Mouse (Mus musculus) limb, embryonic 12.5 days (tissue): Measurements from ENCODE around the gene Spns2. TPM values are rescaled to one million over a fixed set of nuclear protein-coding genes. Genes with fewer than 3 reads are reported as not detected.
"Not testable (repeated sequence)": the region's sequence is repeated elsewhere in the genome, so short reads cannot be mapped to it uniquely, and the experiment has no call there.

Experiments
- ATAC-seq: fragments of 200-750 bp; cut with Nextera tagmentation; 2 replicates; pipeline ENCODE4 v1.8.0; 2017; ENCODE audit warnings: low read depth, moderate TSS enrichment; ENCODE audit not compliant: insufficient number of reproducible peaks, insufficient read depth, low FRiP score, low TSS enrichment
- H3K27ac ChIP-seq: fragments of 300-500 bp; sonication (generic); 2 replicates; pipeline ENCODE4 v1.5.1; 2016; ENCODE audit warnings: mild to moderate bottlenecking, moderate library complexity
- H3K27me3 ChIP-seq: fragments of 300-500 bp; sonication (generic); 2 replicates; pipeline ENCODE4 v1.6.1; 2016; ENCODE audit warnings: mild to moderate bottlenecking, moderate library complexity
- H3K36me3 ChIP-seq: fragments of 300-500 bp; sonication (generic); 2 replicates; pipeline ENCODE4 v1.6.1; 2016; ENCODE audit warnings: mild to moderate bottlenecking, moderate library complexity
- H3K4me1 ChIP-seq: fragments of 300-500 bp; sonication (generic); replicated peaks from 2 replicates; pipeline ENCODE4 v1.6.1; 2016
- H3K4me2 ChIP-seq: fragments of 300-500 bp; sonication (generic); 2 replicates; pipeline ENCODE4 v1.6.1; 2016; ENCODE audit warnings: mild to moderate bottlenecking, moderate library complexity
- H3K4me3 ChIP-seq: fragments of 300-500 bp; sonication (generic); replicated peaks from 2 replicates; pipeline ENCODE4 v1.5.1; 2016; ENCODE audit warnings: mild to moderate bottlenecking
- H3K9ac ChIP-seq: fragments of 300-500 bp; sonication (generic); replicated peaks from 2 replicates; pipeline ENCODE4 v1.6.1; 2016; ENCODE audit warnings: mild to moderate bottlenecking, moderate library complexity
- H3K9me3 ChIP-seq: fragments of 300-500 bp; sonication (generic); 2 replicates; pipeline ENCODE4 v1.6.1; 2016; ENCODE audit warnings: mild to moderate bottlenecking, moderate library complexity
- WGBS: fragments of 180-500 bp; shearing (Covaris S2); methylation state at CpG from one replicate; pipeline ENCODE4 v1.1.7; 2016; 5-methylcytosine and 5-hydroxymethylcytosine counted together
- polyA plus RNA-seq: library from polyadenylated mRNA; unstranded; fragments of >200 nt; fragmentation: Nextera tagmentation; extraction: Ambion mirVana; gene quantifications from 2 replicates; pipeline ENCODE4 v1.2.1, GENCODE M21; 2016

Gene Spns2
- polyA plus RNA-seq, 1 experiment from 2014 or later, result 2.1 TPM

GRCm38 (mm10) chr11:72434963-72435693 lies 54.6 kb downstream of the Spns2 start, which contains the start of gene Ggt6:
Gene Ggt6 (plus strand): TSS chr11:72435526.
- Histone ChIP-seq H3K9ac (no peak within 1 kb of the TSS), H3K4me1 (no peaks in the 10 kb centered on the region), H3K9me3 (no peaks in the 10 kb centered on the region), H3K36me3 (no peaks in the 10 kb centered on the region), H3K27ac (no peak within 1 kb of the TSS), H3K4me3 (no peak within 1 kb of the TSS), H3K27me3 (no peaks in the 10 kb centered on the region), H3K4me2 (no peak within 1 kb of the TSS)
- 58% methylated on average over 11 of the region's 11 CpGs for WGBS
- no peak for ATAC-seq

- not testable (repeated sequence) for H3K27ac ChIP-seq, H3K36me3 ChIP-seq, H3K4me1 ChIP-seq, H3K9me3 ChIP-seq, H3K9ac ChIP-seq, H3K27me3 ChIP-seq, H3K4me3 ChIP-seq, H3K4me2 ChIP-seq, ATAC-seq
- 67% methylated on average over 9 of the region's 9 CpGs for whole genome bisulfite sequencing
Measured at GRCm38 (mm10) chr11:72430311-72431068, 59.2 kb downstream of the Spns2 start.

- Histone ChIP-seq H3K9ac (no peak overlapping the region), H3K9me3 (0 out of 2 replicates have a peak, but pooled peaks cover 4% of the 10 kb centered on the region), H3K27ac (no peak overlapping the region), H3K36me3 (no peaks in the 10 kb centered on the region), H3K27me3 (no peaks in the 10 kb centered on the region), H3K4me3 (no peak overlapping the region), H3K4me1 (0 out of 2 replicates have a peak, but pooled peaks cover 3% of the 10 kb centered on the region), H3K4me2 (no peak overlapping the region; the same call in 1 of the 2 replicates)
- 58% methylated on average over 7 of the region's 7 CpGs for WGBS
- no peak for ATAC-seq
Measured at GRCm38 (mm10) chr11:72429288-72429690, 60.4 kb downstream of the Spns2 start.

GRCm38 (mm10) chr11:72428694-72429093 lies 61.0 kb downstream of the Spns2 start:
- Histone ChIP-seq H3K4me3 (no peak overlapping the region), H3K27ac (no peak overlapping the region), H3K4me2 (no peak overlapping the region), H3K36me3 (no peaks in the 10 kb centered on the region), H3K27me3 (no peaks in the 10 kb centered on the region), H3K4me1 (0 out of 2 replicates have a peak, but pooled peaks cover 3% of the 10 kb centered on the region), H3K9ac (no peak overlapping the region), H3K9me3 (0 out of 2 replicates have a peak, but pooled peaks cover 4% of the 10 kb centered on the region)
- WGBS, result 2% methylated on average over 5 of the region's 5 CpGs
- ATAC-seq, result no peak

- Histone ChIP-seq H3K4me1 (0 out of 2 replicates have a peak, but pooled peaks cover 3% of the 10 kb centered on the region), H3K27me3 (no peaks in the 10 kb centered on the region), H3K9me3 (0 out of 2 replicates have a peak, but pooled peaks cover 4% of the 10 kb centered on the region), H3K4me3 (no peak overlapping the region), H3K27ac (no peak overlapping the region), H3K4me2 (no peak overlapping the region), H3K9ac (no peak overlapping the region), H3K36me3 (no peaks in the 10 kb centered on the region)
- no peak for ATAC-seq
Measured at GRCm38 (mm10) chr11:72426884-72427283, 62.8 kb downstream of the Spns2 start.

GRCm38 (mm10) chr11:72425201-72425600 lies 64.5 kb downstream of the Spns2 start:
- no peak for ATAC-seq
- no peak overlapping the region for H3K27ac ChIP-seq
- 0 out of 2 replicates have a peak, but pooled peaks cover 4% of the 10 kb centered on the region for H3K9me3 ChIP-seq
- H3K4me1 ChIP-seq, result 0 out of 2 replicates have a peak, but pooled peaks cover 3% of the 10 kb centered on the region
- no peaks in the 10 kb centered on the region for H3K27me3 ChIP-seq
- no peak overlapping the region for H3K4me2 ChIP-seq
- H3K36me3 ChIP-seq, result no peaks in the 10 kb centered on the region
- no peak overlapping the region for H3K4me3 ChIP-seq
- no peak overlapping the region for H3K9ac ChIP-seq

- Histone ChIP-seq H3K4me2 (no peak overlapping the region), H3K4me1 (0 out of 2 replicates have a peak, but pooled peaks cover 3% of the 10 kb centered on the region), H3K4me3 (no peak overlapping the region), H3K27me3 (no peaks in the 10 kb centered on the region), H3K9me3 (0 out of 2 replicates have a peak, but pooled peaks cover 4% of the 10 kb centered on the region), H3K9ac (no peak overlapping the region), H3K27ac (no peak overlapping the region), H3K36me3 (no peaks in the 10 kb centered on the region)
- 93% methylated on average over 4 of the region's 4 CpGs for WGBS
- ATAC-seq, result no peak
Measured at GRCm38 (mm10) chr11:72423686-72424085, 66.0 kb downstream of the Spns2 start.

GRCm38 (mm10) chr11:72421518-72422278 lies 68.0 kb downstream of the Spns2 start:
- H3K4me2 ChIP-seq, result no peak overlapping the region
- H3K27ac ChIP-seq, result no peak overlapping the region
- H3K4me1 ChIP-seq, result peaks cover 23% of the 10 kb centered on the region
- H3K9ac ChIP-seq, result no peak overlapping the region
- no peaks in the 10 kb centered on the region for H3K36me3 ChIP-seq
- H3K9me3 ChIP-seq, result no peaks in the 10 kb centered on the region
- H3K27me3 ChIP-seq, result no peaks in the 10 kb centered on the region
- no peak overlapping the region for H3K4me3 ChIP-seq
- no peak for ATAC-seq
- 88% methylated on average over 11 of the region's 11 CpGs for WGBS

- H3K4me1 ChIP-seq, result peaks cover 27% of the 10 kb centered on the region
- H3K27ac ChIP-seq, result no peak overlapping the region
- ATAC-seq, result no peak
- no peaks in the 10 kb centered on the region for H3K9me3 ChIP-seq
- no peaks in the 10 kb centered on the region for H3K36me3 ChIP-seq
- no peaks in the 10 kb centered on the region for H3K27me3 ChIP-seq
- H3K4me3 ChIP-seq, result no peak overlapping the region
- no peak overlapping the region for H3K9ac ChIP-seq
- 88% methylated on average over 6 of the region's 6 CpGs for WGBS
- no peak overlapping the region for H3K4me2 ChIP-seq
Measured at GRCm38 (mm10) chr11:72420460-72421122, 69.1 kb downstream of the Spns2 start.

GRCm38 (mm10) chr11:72419006-72419405 lies 70.7 kb downstream of the Spns2 start:
- ATAC-seq, result no peak

More at GRCm38 (mm10) chr11:72419006-72419405, 70.7 kb downstream of the Spns2 start:
- no peak overlapping the region for H3K9ac ChIP-seq
- H3K9me3 ChIP-seq, result no peaks in the 10 kb centered on the region
- H3K4me3 ChIP-seq, result no peak overlapping the region
- H3K4me1 ChIP-seq, result peaks cover 24% of the 10 kb centered on the region
- no peak overlapping the region for H3K4me2 ChIP-seq
- 85% methylated on average over 6 of the region's 6 CpGs for WGBS
- H3K36me3 ChIP-seq, result no peaks in the 10 kb centered on the region
- H3K27ac ChIP-seq, result no peak overlapping the region
- H3K27me3 ChIP-seq, result peaks cover 4% of the 10 kb centered on the region; the same call in 1 of the 2 replicates
